Mouse (Mus musculus): ENCODE measurements around the gene Eml6. TPM values are rescaled to one million over a fixed set of nuclear protein-coding genes. Genes with fewer than 3 reads are reported as not detected.

Eml6 gene
- 1.2 and 1.3 TPM in 2 replicates for polyA plus RNA-seq (2021; fragmentation: Nextera tagmentation)
- long read RNA-seq, experiment 1, partial matches to known transcripts = 2 of 8 reads
- long read RNA-seq, experiment 1, other reads (novel, unspliced or antisense) = 6 of 8 reads
- long read RNA-seq, experiment 2, partial matches to known transcripts = 8 of 20 reads
- long read RNA-seq, experiment 2, other reads (novel, unspliced or antisense) = 11 of 20 reads

DNA sequence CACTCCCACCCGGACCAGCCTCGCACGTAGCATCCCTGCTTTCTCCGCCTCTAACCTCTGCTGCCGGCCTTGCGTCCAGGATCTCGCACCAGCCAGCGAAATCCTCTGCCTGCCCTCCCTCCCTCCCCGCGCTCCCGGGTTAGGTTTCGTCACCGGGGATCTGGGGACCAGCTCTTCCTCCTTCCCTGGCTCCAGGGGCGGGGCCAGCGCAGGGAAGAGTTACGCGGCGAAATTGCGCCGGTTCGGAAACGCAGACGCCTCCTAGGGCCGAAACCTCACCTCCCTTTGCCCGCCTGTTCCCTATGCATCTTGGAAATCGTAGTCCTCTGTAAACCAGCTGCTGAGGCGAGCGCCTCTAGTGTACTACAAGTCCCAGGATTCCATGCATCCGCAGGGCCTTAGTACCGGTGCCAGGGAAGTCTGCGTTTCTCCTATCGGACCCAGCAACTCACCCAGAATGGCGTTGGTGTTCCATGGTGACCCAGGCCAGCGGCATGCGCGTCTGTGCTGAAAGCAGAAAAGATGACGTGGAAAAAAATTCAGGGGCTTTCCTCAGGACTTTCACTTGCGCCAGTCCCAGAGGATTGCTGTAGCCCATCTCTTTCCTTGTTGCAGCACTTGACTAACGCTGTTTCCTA is at the start of gene Eml6:
Gene Eml6, minus strand, starts transcription at position 199 of the 638 bp plus-strand sequence.

DNA sequence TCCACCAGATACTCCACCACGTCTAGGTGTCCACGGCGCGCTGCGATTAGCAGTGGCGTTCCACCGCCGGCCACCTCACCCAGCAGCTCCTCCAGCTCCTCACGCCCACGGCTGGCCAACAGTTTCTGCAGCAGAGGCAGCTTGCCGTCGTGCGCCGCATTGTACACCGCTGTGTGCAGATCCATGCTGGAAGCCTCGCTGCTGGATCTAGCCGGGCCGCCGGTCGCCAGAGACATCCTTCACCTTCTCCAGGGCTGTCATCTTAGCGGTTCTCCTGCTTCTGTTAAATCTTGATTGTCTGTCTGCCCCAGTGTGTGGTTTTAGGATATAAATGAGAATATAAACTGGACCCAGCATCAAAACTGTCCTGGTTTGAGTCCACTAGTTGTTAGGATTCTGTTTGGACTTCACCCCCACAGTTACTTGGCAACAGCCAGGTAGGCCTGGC is 200.5 kb downstream of the Eml6 start, which contains the start of gene 4931440F15Rik:
Gene 4931440F15Rik, minus strand, starts transcription at position 398 of the 448 bp plus-strand sequence.

Other genes starting within 250 kb of the Eml6 start
- 0.39 and 0.43 TPM in 2 replicates for gene 4931440F15Rik, start 200.4 kb downstream of the Eml6 start, polyA plus RNA-seq (2021; fragmentation: Nextera tagmentation)
- gene Sptbn1, start 242.1 kb upstream of the Eml6 start, polyA plus RNA-seq (2021; fragmentation: Nextera tagmentation) = 68.6 and 78.8 TPM in 2 replicates

Measured in layer of hippocampus, adult 6 months (tissue).